Mouse (Mus musculus) myocyte (in vitro differentiated cells): ENCODE measurements around the gene Lzts2.

Source experiments
- MYOD1 ChIP-seq, 3 experiments: IDR thresholded peaks; one replicate each; pipeline ENCODE4 v1.6.1; 2011; ENCODE audit warnings: control low read depth in 2 of 3, low read depth in 2 of 3, mild to moderate bottlenecking in 2 of 3, moderate library complexity in 1 of 3; ENCODE audit not compliant: insufficient read length in 2 of 3, control insufficient read depth in 1 of 3
- MYOG ChIP-seq, 3 experiments: IDR thresholded peaks; one replicate each; pipeline ENCODE4 v1.6.1; 2011; ENCODE audit warnings: control low read depth in 2 of 3, low read depth in 2 of 3, mild to moderate bottlenecking in 2 of 3; ENCODE audit not compliant: insufficient read length in 2 of 3, control insufficient read depth in 1 of 3, insufficient read depth in 1 of 3
- POLR2A ChIP-seq: IDR thresholded peaks from one replicate; pipeline ENCODE4 v1.6.1; 2011; ENCODE audit warnings: low read depth, mild to moderate bottlenecking, control low read depth, moderate library complexity; ENCODE audit not compliant: insufficient read length
- POLR2AphosphoS2 ChIP-seq: IDR thresholded peaks from one replicate; pipeline ENCODE4 v1.6.1; 2011; ENCODE audit warnings: low read depth, control low read depth; ENCODE audit not compliant: insufficient read length
- SRF ChIP-seq: IDR thresholded peaks from one replicate; pipeline ENCODE4 v1.6.1; 2011; ENCODE audit warnings: low read depth; ENCODE audit not compliant: control insufficient read depth, insufficient read length
- TCF3 ChIP-seq: IDR thresholded peaks from one replicate; pipeline ENCODE4 v1.6.1; 2011; ENCODE audit warnings: low read depth, control low read depth; ENCODE audit not compliant: insufficient read length
- USF1 ChIP-seq: IDR thresholded peaks from one replicate; pipeline ENCODE4 v1.6.1; 2011; ENCODE audit warnings: low read depth, mild to moderate bottlenecking, control low read depth, moderate library complexity

DNA sequence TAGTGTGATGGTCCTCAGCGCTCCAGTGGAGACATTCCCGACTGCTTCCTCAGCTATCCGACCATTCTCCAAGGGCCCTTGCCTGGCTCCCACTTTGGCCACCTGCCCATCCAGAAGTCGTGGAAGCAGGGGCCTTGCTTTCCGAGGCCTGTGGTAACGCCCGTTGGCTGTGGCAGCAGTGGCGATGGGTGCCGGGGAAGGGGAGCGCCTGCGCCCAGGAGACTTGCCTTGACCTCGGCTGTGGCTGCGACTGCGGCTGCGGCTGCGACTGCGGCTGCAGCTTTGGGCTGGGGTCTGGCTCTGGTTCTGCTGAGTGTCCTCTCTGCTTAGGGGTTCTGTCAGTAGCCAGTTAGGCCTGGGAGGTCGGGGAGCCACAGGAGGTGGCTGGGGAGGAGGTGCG is 14.5 kb downstream of the Lzts2 start:
- TF ChIP-seq POLR2A: peak; percentile 43
- no peak for TF ChIP-seq MYOG (IDR thresholded peaks at IDR 0.05; ENCODE audit: control insufficient read depth in 1 of 3, insufficient read depth in 1 of 3, insufficient read length in 2 of 3, low read depth in 2 of 3)
- TF ChIP-seq USF1: no peak
- peak; percentile 68 for TF ChIP-seq POLR2AphosphoS2
- no peak for TF ChIP-seq SRF
- TF ChIP-seq TCF3: no peak
- TF ChIP-seq MYOD1 (IDR thresholded peaks at IDR 0.05; ENCODE audit: control insufficient read depth in 1 of 3, insufficient read length in 2 of 3, low read depth in 2 of 3): no peak
